Mouse (Mus musculus): ENCODE data around the gene Tmem115.
"Not testable (repeated sequence)": the region's sequence is repeated elsewhere in the genome, so short reads cannot be mapped to it uniquely, and the experiment has no call there.

Gene Tmem115

GRCm38 (mm10) chr9:107550491-107551116, 16.9 kb downstream of the Tmem115 start:
- DNase-seq = peak; percentile 84 to 95

GRCm38 (mm10) chr9:107551117-107551889, 17.6 kb downstream of the Tmem115 start, which contains the start of gene Rassf1:
TSS of gene Rassf1 (plus strand) at chr9:107551555.
- peak; percentile 78 to 92 for DNase-seq

DNA sequence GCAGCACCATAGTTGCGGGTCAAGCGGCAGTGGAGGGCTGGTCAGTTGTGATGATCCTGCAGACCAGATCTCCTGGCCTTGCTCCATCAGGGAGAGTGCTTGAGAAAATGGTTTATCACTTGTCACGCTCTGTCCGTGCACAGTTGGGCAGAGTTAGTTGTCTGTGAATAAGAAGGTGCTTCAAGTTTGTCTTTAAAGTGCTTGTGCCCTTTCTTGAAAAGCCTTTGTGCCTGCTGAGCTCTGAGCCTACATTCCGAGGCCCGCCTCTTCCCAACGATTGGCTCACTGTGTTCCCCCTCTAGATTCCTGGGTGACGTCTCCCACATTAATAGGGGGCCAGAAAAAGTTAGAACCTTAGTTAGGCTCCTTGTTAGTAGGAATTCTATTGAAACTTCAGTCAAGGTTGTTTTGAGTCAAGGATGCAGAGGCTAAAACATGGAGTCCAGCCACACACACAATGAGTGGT, 18.2 kb downstream of the Tmem115 start:
- DNase-seq = no peak

DNA sequence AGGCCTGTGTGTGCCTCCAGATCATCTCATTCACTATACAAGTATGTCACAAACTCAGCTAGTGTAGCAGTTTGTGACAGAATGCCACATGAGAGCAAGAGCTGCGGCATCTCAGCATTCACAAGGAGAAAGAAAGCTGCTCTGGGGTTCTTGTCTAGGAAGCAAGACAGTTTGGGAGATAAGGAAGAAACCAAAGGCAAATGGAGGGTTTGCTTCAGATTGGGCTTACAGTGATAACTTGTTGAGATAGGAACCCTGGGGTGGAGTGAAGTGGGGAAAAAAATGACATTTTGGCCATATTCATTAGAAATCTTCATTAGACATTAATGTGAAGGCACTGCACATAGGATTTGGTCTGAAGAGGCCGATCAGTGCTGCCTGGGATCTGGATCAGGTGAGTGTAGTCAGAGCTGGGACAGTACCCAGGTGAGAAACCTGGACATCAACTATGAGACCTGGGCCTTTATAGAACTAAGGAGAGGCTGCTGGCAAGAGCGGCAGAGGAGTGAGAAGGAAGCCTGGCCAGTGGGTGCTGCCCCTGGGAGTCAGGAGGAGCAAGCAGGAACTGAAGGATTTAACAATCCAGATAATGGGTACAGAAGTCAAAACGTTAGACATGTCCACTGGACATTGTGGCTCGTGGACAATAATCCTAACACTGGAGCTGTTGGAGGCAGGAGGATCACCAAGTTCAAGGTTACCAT, 19.1 kb downstream of the Tmem115 start:
- peak in 1 of 2 experiments; percentile 42 for DNase-seq

- peak in 1 of 2 experiments; percentile 79 for DNase-seq
Measured at GRCm38 (mm10) chr9:107553541-107554318, 20.0 kb downstream of the Tmem115 start.

DNA sequence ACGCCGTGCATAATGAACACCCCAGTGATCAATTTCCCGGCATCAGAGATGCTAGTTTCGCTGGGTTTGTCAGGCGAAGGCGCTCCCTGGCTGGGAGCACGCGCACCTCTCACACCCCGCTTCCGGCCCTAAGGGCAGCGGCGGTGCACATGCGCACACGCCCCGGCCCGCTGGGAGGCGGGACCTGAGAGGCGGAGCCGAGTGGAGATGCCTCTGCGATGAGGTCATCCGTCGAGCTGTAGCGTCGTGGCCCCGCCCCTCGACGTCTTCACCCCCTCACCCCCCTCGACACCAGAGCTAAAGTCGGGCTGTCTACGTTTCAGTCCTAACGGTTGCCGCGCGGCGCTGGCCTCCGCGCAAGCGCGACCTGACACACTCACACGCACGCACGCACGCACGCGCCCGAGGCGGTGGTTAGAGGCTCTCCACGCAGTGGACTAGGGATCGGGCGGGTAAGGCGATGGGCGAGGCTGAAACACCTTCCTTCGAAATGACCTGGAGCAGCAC, 20.6 kb downstream of the Tmem115 start:
- DNase-seq = peak; percentile 97

- peak; percentile 68 to 82 for DNase-seq
Measured at GRCm38 (mm10) chr9:107555031-107555457, 21.3 kb downstream of the Tmem115 start.

DNA sequence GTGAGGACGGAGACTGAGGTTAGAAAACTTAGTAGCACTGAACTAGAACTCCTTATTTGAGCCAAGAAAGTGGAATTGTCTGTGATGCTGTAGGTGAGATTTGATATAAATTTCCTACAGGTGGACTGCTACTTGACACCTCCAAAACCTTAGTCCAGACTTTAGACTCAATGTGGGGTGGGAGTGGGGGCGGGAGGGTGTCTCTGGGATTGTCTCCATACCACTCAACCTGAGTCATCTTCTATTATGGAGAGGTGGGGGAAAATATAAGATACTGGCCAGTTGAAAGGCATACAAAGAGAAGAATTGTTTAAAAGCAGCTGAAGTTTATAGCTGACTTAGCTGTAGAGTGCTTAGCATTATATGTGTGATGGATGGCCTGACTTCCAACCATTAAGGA, 22.0 kb downstream of the Tmem115 start:
- DNase-seq = no peak

DNA sequence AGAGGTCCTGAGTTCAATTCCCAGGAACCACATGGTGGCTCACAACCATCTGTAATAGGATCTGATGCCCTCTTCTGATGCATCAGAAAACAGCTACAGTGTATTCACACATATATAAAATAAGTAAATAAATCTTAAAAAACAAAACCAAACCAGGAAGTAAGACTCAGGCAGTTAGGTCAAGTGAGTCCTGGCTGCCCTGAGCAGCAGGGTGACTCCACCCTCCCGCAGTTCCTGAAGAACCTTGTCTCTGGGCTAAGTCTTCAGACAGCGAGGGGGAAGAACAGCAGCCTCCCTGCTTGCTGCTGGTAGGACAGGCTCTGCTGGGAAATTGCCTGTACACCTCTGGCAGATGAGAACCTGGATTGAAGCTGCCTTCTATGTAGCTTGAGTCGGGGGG, 22.6 kb downstream of the Tmem115 start:
- peak in 1 of 2 experiments; percentile 54 for DNase-seq

- DNase-seq = peak; percentile 96 to 99
Measured at GRCm38 (mm10) chr9:107563029-107563581, 29.4 kb downstream of the Tmem115 start, which contains the start of gene Tusc2. TSS of gene Tusc2 (plus strand) at chr9:107563255.

DNA sequence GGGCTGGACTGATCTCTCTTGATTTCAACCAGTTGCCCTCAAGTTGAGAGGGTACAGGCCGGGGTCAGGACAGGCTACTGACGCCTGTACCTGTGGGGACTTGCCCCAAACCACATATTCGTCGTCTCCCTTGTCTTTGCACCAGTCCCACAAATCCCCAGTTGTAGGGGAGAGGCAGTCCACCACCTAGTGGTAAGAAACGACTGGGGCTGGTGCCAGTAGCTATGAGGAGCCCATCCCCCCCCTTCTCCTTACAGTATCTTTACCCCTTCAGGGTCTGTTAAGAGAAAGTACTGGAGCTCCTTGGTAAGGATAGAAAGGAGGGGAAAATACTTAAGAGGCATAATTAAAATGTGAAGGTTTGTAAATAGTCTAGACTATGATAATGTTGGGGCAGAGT, 31.8 kb downstream of the Tmem115 start:
- not testable (repeated sequence) for DNase-seq

DNA sequence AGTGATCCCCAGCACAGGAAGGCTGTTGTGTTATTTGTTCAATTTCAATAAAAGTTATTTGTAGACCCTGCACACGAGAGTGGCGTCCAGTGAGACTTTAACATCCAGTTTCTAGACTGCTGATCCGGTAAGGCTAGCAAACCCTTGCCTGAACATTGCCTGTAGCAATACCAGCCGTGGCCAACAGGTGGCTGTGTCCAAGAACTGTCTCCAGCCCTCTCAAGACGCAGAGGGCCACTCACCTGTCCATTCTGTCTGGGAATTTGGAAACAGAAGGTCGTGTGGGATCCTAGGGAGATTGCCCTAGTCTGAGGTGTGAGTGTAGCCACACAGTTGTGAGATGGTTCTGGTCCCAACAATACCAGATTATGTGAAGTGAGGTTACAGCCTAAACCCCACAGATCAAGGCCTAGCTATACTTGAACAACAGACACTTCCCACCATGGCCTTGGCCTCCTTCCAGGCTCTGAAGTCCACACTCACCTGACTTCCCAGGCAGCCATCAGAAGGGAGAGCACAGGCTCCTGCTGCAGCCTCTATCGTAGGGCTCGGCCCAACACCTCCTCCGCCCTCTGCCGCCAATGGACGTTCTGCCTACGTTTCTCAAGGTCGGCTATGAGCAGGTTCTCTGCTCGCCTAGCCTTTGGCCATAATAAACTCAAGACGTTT, 32.4 kb downstream of the Tmem115 start:
- DNase-seq = peak; percentile 94 to 97

DNA sequence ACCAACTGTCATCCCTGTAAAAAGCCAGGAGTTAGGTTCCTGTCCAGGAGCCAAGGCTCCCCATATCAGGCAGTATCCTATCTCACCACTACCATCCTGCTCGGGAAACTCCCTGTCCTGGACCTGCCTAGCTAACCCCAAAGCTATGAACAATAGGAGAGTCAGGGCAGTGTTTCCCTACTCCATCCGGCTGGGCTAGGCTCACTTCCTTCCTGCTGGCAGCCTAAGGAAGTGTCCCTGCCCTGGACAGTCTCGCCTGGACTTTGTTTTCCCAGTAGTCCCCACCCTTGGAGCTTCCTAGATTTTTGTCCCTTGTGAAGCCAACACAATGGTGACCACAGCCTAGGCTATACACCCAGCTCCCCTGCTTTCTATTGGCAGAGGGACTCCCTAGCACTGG, 33.1 kb downstream of the Tmem115 start:
- peak; percentile 65 to 88 for DNase-seq

- DNase-seq = peak; percentile 88 to 95
Measured at GRCm38 (mm10) chr9:107567702-107568319, 34.1 kb downstream of the Tmem115 start, which contains the start of gene Hyal2. TSS of gene Hyal2 (plus strand) at chr9:107567945.

DNA sequence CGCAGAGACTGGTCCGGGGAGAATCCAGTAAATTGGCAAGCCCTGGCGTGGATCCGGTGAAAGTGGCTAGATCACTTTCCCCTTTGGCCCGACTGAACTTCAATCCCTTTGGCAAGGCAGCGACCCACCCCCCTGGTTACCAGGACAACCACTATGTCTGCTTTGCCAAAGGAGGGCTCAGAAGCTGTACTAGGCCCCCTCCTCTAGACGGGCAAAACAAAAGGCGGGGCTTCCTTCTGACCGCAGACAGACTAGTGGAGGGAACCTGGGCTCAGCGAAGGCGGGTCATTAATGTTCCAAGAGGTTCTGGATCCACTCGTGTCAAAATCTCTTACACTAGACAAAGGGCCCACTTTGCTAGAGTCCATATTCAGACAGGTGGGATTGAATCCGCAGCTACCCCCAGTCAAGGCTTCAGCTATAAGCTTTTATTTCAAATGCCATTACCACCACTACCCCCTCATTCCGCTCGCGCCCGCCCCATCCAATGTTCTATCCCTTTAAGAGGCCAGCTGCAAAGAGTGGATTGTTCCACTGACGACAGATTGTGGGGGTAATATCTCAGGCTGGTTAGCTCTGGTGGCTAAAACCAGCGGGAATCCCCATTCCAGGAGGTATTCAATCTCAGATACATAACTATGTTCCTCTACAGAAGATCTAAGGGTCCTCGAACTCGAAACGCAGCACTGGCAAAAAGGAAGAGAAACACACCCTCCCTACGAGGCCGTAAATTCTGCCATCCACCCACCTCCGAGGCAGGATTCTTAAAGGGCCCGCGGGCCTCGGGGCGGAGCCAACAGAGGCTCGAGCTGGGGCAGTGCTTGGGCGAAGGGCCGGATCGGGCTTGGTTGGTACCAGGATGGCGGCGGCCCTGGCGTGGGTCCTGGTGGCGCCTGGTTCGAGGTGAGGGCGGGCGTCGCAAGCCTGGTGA, 34.9 kb downstream of the Tmem115 start:
- peak; percentile 89 to 95 for DNase-seq

DNA sequence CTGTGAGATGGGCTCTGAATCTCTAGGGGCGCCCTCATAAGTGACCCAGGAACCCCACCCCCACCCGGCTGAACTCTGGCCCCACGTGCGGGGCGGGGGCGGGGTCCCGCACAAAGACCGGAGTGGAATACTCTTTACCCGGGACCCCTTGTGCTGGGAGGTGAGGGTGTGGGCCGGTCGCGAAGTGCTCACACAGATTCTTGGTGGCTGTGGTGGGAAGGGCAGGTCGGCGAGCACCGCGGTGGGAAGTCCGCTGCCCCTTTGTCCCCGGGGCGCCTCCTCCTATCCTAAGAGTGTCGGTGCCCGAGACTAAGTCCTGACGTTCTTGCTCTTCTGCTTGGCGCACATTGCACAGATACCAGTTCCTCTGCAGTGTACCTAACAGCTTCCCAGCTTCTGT, 35.5 kb downstream of the Tmem115 start:
- DNase-seq = no peak

GRCm38 (mm10) chr9:107570016-107570415, 36.3 kb downstream of the Tmem115 start:
- DNase-seq = no peak

GRCm38 (mm10) chr9:107570845-107571244, 37.1 kb downstream of the Tmem115 start:
- peak in 1 of 2 experiments; percentile 55 for DNase-seq

DNA sequence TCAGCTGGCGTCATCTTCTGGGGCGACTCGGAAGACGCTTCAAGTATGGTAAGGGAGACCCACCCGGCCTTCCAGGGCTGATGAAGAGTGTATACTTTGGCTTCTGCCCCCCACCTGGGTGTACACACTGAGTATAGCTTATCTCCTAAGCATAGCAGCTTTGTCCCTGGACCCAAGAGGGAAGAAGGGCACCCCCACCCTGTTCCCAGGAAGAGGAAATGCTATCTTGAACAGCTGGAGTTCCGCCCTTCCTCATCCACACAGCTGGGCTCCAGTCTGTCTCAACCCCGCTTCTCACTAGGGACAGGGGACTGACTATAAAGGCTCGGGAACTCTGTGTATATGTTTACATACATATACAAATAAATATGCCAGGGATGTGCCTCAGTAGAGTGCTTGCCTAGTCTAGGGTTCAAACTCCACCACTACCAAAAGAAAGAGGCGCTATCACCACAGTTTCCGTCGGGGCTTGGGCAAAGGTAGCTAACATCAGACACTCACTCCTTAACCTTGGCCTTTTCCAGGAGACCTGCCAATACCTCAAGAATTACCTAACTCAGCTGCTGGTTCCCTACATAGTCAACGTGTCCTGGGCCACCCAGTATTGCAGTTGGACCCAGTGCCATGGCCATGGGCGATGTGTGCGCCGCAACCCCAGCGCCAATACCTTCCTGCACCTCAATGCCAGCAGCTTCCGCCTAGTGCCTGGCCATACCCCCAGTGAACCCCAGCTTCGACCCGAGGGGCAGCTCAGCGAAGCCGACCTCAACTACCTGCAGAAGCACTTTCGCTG, 38.0 kb downstream of the Tmem115 start:
- peak in 1 of 2 experiments; percentile 55 for DNase-seq
